In the genomic region with DNA sequence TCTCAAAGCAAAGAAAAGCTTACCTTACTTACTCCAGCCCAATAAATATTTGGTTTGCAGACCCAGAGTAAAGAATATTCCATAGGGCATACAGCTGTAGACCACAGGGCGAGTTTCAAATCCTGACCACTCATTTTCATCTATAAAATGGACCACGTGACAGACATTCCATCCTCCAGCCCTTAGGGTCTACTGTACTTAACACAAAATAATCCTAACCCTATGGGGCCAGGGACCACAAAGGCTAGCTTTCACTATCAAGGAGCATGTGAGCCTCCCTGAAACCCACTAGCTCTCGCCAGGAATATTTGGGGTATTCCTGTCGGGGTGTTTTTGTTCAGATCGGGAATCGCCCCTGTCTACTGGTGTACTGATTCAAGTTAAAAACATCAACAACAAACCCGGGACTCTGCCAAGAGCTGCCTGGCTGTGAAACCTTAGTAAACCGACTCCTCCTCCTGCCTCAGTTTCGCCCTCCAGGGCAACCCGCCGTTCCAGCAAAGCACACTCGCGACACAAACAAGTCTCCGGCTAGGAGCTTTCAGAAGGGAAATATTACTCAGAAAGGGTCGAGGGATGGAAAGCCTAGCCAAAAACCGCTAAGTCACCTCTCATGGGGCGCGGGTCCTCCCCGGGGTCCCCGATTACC, we compare ENCODE assay signal across 8 mouse cellular contexts. TPM values are rescaled to one million over a fixed set of nuclear protein-coding genes. Genes with fewer than 3 reads are reported as not detected.
DNase-seq lines count a peak whose midpoint lies in the region; ATAC-seq and TF ChIP-seq lines count a peak whose summit lies in the region.

No protein-coding gene starts in this region.

- 4% methylated on average over 20 of the region's 20 CpGs for WGBS in spleen, adult 2 months
- under 1% methylated on average over 20 of the region's 20 CpGs for WGBS in limb, embryonic 15.5 days
- whole genome bisulfite sequencing in stomach, embryonic 16.5 days: 2% methylated on average over 20 of the region's 20 CpGs

- TF ChIP-seq CTCF in spleen, adult 2 months (IDR thresholded peaks at IDR 0.05; ENCODE audit: extremely low read depth, insufficient read depth, insufficient read length, insufficient replicate concordance): no peak

- H3K4me1 ChIP-seq in spleen, adult 2 months (ENCODE audit: control insufficient read depth, insufficient read depth, insufficient read length): peaks cover 9% of the 10 kb centered on the region; the same call in 1 of the 2 replicates
- peaks cover 15% of the 10 kb centered on the region for H3K4me1 ChIP-seq in limb, embryonic 15.5 days
- H3K4me1 ChIP-seq in stomach, embryonic 16.5 days (ENCODE audit: control insufficient read depth, insufficient read depth, low read length): peaks cover 5% of the 10 kb centered on the region; the same call in 1 of the 2 replicates

- H3K27me3 ChIP-seq in spleen, adult 2 months (ENCODE audit: control insufficient read depth, insufficient read depth, low read length): no peaks in the 10 kb centered on the region
- H3K27me3 ChIP-seq in limb, embryonic 15.5 days: no peaks in the 10 kb centered on the region
- H3K27me3 ChIP-seq in stomach, embryonic 16.5 days (ENCODE audit: control insufficient read depth, insufficient read depth, low read length): no peaks in the 10 kb centered on the region

- peak; percentile 33; the same call in 1 of the 2 replicates for ATAC-seq in cerebellum, adult (ENCODE audit: insufficient number of reproducible peaks, low FRiP score, low TSS enrichment)
- ATAC-seq in limb, embryonic 15.5 days (ENCODE audit: insufficient number of reproducible peaks, low FRiP score, low TSS enrichment, low read depth): no peak
- peak; percentile 2; the same call in 1 of the 2 replicates for ATAC-seq in stomach, embryonic 16.5 days (ENCODE audit: insufficient read depth, low FRiP score)
- ATAC-seq in monocyte, adult 5-6 weeks (replicated peaks; ENCODE audit: insufficient number of reproducible peaks, low FRiP score, low TSS enrichment, poor library complexity, severe bottlenecking): no peak

- peak overlapping the region; percentile 73 for H3K4me3 ChIP-seq in spleen, adult 2 months (ENCODE audit: extremely low read depth, insufficient read depth, insufficient read length)
- peak overlapping the region; percentile 71 for H3K4me3 ChIP-seq in limb, embryonic 15.5 days
- H3K4me3 ChIP-seq in stomach, embryonic 16.5 days (replicated peaks; ENCODE audit: low read length): peak overlapping the region; percentile 80

- peak overlapping the region; percentile 46 for H3K9ac ChIP-seq in limb, embryonic 15.5 days
- H3K9ac ChIP-seq in stomach, embryonic 16.5 days (ENCODE audit: low read length): peak overlapping the region; percentile 84

- no peak for DNase-seq in cerebellum, postnatal 36 days
- no peak for DNase-seq in spleen, adult 2 months (ENCODE audit: low read depth in 1 of 2, low spot score in 2 of 2)
- DNase-seq in spleen, postnatal 10 days (ENCODE audit: low spot score in 2 of 2): no peak
- no peak for DNase-seq in kidney, postnatal 4 days

- no peak for TF ChIP-seq POLR2A in spleen, adult 2 months (IDR thresholded peaks at IDR 0.05; ENCODE audit: low read depth, low read length)

- no peaks in the 10 kb centered on the region for H3K36me3 ChIP-seq in spleen, adult 2 months (ENCODE audit: control insufficient read depth, insufficient read depth, low read length)
- H3K36me3 ChIP-seq in limb, embryonic 15.5 days: no peaks in the 10 kb centered on the region
- no peaks in the 10 kb centered on the region for H3K36me3 ChIP-seq in stomach, embryonic 16.5 days (ENCODE audit: control insufficient read depth, insufficient read depth, low read length)

- peak overlapping the region; percentile 53 for H3K27ac ChIP-seq in spleen, adult 2 months (ENCODE audit: insufficient read depth, low read length)
- peak overlapping the region; percentile 65; the same call in 1 of the 2 replicates for H3K27ac ChIP-seq in limb, embryonic 15.5 days
- peak overlapping the region; percentile 27; the same call in 1 of the 2 replicates for H3K27ac ChIP-seq in stomach, embryonic 16.5 days (ENCODE audit: low read length)

- H3K9me3 ChIP-seq in limb, embryonic 15.5 days: no peaks in the 10 kb centered on the region
- no peaks in the 10 kb centered on the region for H3K9me3 ChIP-seq in stomach, embryonic 16.5 days (replicated peaks; ENCODE audit: control insufficient read depth, low read length)

- H3K4me2 ChIP-seq in limb, embryonic 15.5 days: peak overlapping the region; percentile 66
- peak overlapping the region; percentile 82 for H3K4me2 ChIP-seq in stomach, embryonic 16.5 days (ENCODE audit: low read depth, low read length)

RNA-seq across cellular contexts. Expression of gene Lgmn, which starts 0.5 kb away (rescaled TPM):
- polyA plus RNA-seq in spleen, adult 2 months (2012; rRNA removed): 111 and 132 TPM in 2 replicates
- 90.4 and 111 TPM in 2 replicates for polyA plus RNA-seq in limb, embryonic 15.5 days (2015; fragmentation: Nextera tagmentation; extraction: Ambion mirVana)
- polyA plus RNA-seq in stomach, embryonic 16.5 days (2015; fragmentation: Nextera tagmentation; extraction: Ambion mirVana): 86.5 and 90.3 TPM in 2 replicates
- 99.2 to 194 TPM (median 145 TPM) in 3 replicates for total RNA-seq in monocyte, adult 5-6 weeks (2017)

RNA-seq across cellular contexts. Expression of gene Golga5, which starts 29.8 kb away (rescaled TPM):
- polyA plus RNA-seq in spleen, adult 2 months (2012; rRNA removed): 6.9 and 9.3 TPM in 2 replicates
- polyA plus RNA-seq in limb, embryonic 15.5 days (2015; fragmentation: Nextera tagmentation; extraction: Ambion mirVana): 41.7 and 44.1 TPM in 2 replicates
- 35.9 and 37.5 TPM in 2 replicates for polyA plus RNA-seq in stomach, embryonic 16.5 days (2015; fragmentation: Nextera tagmentation; extraction: Ambion mirVana)
- 57.5 to 95.6 TPM (median 78.2 TPM) in 3 replicates for total RNA-seq in monocyte, adult 5-6 weeks (2017)

Comparison
In these comparisons a context has a peak if more than half of its experiments do, and no peak if none do; other contexts are left out.
1. ATAC-seq: peak in cerebellum, adult (single experiment) and stomach, embryonic 16.5 days (single experiment); none in limb, embryonic 15.5 days (single experiment) and monocyte, adult 5-6 weeks (single experiment).
2. Peak in every context shown above with its lines, with median percentiles within 50 percentile points of each other: H3K27ac ChIP-seq and H3K4me3 ChIP-seq.